Mouse (Mus musculus) midbrain, embryonic 11.5 days (tissue): ENCODE measurements at regions not wholly inside any gene's neighbourhood (a gene's known extent, or its start where the extent isn't known, plus 50 kb on each side); places are given as distances from the start of the nearest gene placed in this dataset.

Experiments
- ATAC-seq: fragments of 200-750 bp; cut with Nextera tagmentation; 2 replicates; pipeline ENCODE4 v1.8.0; 2017; ENCODE audit warnings: moderate TSS enrichment, moderate library complexity; ENCODE audit not compliant: low FRiP score
- DNase-seq: peaks from one replicate; pipeline ENCODE4 v3.0.0; 2015; ENCODE audit warnings: low spot score; ENCODE audit errors: missing footprints
- H3K27ac ChIP-seq: fragments of 300-500 bp; sonication (generic); 2 replicates; pipeline ENCODE4 v1.5.1; 2014; ENCODE audit warnings: low read depth, low read length
- H3K27me3 ChIP-seq: fragments of 300-500 bp; sonication (generic); 2 replicates; pipeline ENCODE4 v1.6.1; 2014; ENCODE audit warnings: mild to moderate bottlenecking, low read length, moderate library complexity, mixed read lengths; ENCODE audit not compliant: control insufficient read depth, insufficient read depth
- H3K36me3 ChIP-seq: fragments of 300-500 bp; sonication (generic); 2 replicates; pipeline ENCODE4 v1.6.1; 2014; ENCODE audit warnings: mild to moderate bottlenecking, low read length, moderate library complexity, mixed read lengths; ENCODE audit not compliant: control insufficient read depth, insufficient read depth
- H3K4me1 ChIP-seq: fragments of 300-500 bp; sonication (generic); 2 replicates; pipeline ENCODE4 v1.6.1; 2014; ENCODE audit warnings: low read length; ENCODE audit not compliant: control insufficient read depth, insufficient read depth
- H3K4me2 ChIP-seq: fragments of 300-500 bp; sonication (generic); 2 replicates; pipeline ENCODE4 v1.6.1; 2014; ENCODE audit warnings: mild to moderate bottlenecking, moderate library complexity
- H3K4me3 ChIP-seq: fragments of 300-500 bp; sonication (generic); 2 replicates; pipeline ENCODE4 v1.5.1; 2014; ENCODE audit warnings: low read depth, low read length
- H3K9ac ChIP-seq: fragments of 300-500 bp; sonication (generic); 2 replicates; pipeline ENCODE4 v1.6.1; 2014; ENCODE audit warnings: low read length
- H3K9me3 ChIP-seq: fragments of 300-500 bp; sonication (generic); 2 replicates; pipeline ENCODE4 v1.6.1; 2016; ENCODE audit warnings: low read length; ENCODE audit not compliant: control insufficient read depth
- WGBS: fragments of 180-500 bp; shearing (Covaris S2); extraction: QIAGEN DNeasy Blood & Tissue Kit; methylation state at CpG from one replicate; pipeline ENCODE4 v1.1.7; 2014; 5-methylcytosine and 5-hydroxymethylcytosine counted together

DNA sequence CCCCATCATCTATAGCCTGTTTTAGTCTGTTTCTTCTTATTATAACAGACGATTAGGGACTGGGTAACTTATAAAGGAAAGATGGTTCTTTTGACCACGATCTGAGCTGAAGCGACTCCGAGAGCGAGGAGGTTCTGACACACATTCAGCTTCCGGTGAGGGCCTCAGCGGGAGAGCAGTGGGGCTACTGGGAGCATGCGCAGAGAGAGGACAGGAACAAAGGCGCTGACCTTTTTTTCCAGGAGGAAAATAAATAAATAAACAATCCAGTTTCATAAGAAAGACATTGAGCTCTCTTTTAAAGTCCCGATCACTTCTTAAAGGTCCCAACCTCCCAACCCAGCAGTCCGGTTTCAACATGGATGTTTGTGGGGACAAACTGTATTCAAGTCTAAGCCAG, 230.6 kb downstream of the Dact1 start:
- WGBS = 81% methylated on average over 11 of the region's 11 CpGs
- Histone ChIP-seq H3K27ac (no peak overlapping the region), H3K4me1 (peaks cover 2% of the 10 kb centered on the region; the same call in 1 of the 2 replicates)

GRCm38 (mm10) chr12:71541961-71542360, 232.3 kb downstream of the Dact1 start:
- Histone ChIP-seq H3K4me3 (no peak overlapping the region), H3K4me2 (no peak overlapping the region), H3K27me3 (no peaks in the 10 kb centered on the region), H3K9ac (no peak overlapping the region), H3K4me1 (peaks cover 2% of the 10 kb centered on the region; the same call in 1 of the 2 replicates), H3K9me3 (no peaks in the 10 kb centered on the region), H3K27ac (no peak overlapping the region), H3K36me3 (no peaks in the 10 kb centered on the region)
- DNase-seq (peak; percentile 2), ATAC-seq (no peak)
- 80% methylated on average over 2 of the region's 2 CpGs for WGBS

More for the DNA sequence above, 230.6 kb downstream of the Dact1 start:
- Histone ChIP-seq H3K36me3 (no peaks in the 10 kb centered on the region), H3K4me3 (no peak overlapping the region), H3K9me3 (no peaks in the 10 kb centered on the region), H3K27me3 (no peaks in the 10 kb centered on the region), H3K9ac (no peak overlapping the region), H3K4me2 (no peak overlapping the region)
- DNase-seq = peak; percentile 69
- no peak for ATAC-seq

DNA sequence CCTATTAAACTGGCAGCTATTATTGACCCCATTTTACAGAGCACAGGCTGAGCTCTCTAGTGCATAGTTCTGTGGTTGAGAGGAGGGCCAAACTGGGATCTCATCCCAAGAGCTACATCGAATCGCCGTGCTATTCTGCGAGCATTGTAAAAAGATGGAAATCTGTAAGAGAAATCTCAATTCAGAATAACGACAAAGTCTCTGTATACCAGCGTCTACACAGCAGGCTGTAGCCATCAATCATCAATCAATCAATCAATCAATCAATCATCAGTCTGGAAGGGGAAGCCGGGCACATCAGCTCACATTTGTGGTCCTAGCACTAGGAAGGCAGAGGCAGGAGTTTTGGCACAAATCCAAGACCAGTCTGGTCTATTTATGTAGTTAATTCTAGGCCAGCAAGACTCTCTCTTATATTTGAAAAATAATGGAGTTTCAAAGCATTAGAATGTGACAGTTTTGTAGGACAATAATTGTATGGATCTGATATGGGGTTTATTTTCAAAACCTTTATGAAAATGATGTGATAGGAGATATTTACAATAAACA, 234.0 kb downstream of the Dact1 start:
- Histone ChIP-seq H3K9me3 (no peaks in the 10 kb centered on the region), H3K27ac (no peak overlapping the region), H3K4me3 (no peak overlapping the region), H3K4me1 (peaks cover 2% of the 10 kb centered on the region; the same call in 1 of the 2 replicates), H3K36me3 (no peaks in the 10 kb centered on the region), H3K4me2 (no peak overlapping the region), H3K9ac (no peak overlapping the region), H3K27me3 (no peaks in the 10 kb centered on the region)
- DNase-seq = peak; percentile 60
- WGBS = 78% methylated on average over 7 of the region's 7 CpGs
- no peak for ATAC-seq

- Histone ChIP-seq H3K9me3 (no peaks in the 10 kb centered on the region), H3K27ac (no peak overlapping the region; the same call in 1 of the 2 replicates)
Measured at GRCm38 (mm10) chr12:71544401-71545159, 234.9 kb downstream of the Dact1 start.

GRCm38 (mm10) chr12:71546523-71547265, 237.0 kb downstream of the Dact1 start:
- peaks cover 2% of the 10 kb centered on the region; the same call in 1 of the 2 replicates for H3K4me1 ChIP-seq
- no peaks in the 10 kb centered on the region for H3K36me3 ChIP-seq
- no peak for ATAC-seq
- H3K27me3 ChIP-seq = no peaks in the 10 kb centered on the region
- H3K9ac ChIP-seq = no peak overlapping the region
- H3K9me3 ChIP-seq = no peaks in the 10 kb centered on the region
- WGBS = 89% methylated on average over 9 of the region's 9 CpGs
- H3K27ac ChIP-seq = no peak overlapping the region
- H3K4me3 ChIP-seq = no peak overlapping the region
- H3K4me2 ChIP-seq = no peak overlapping the region
- DNase-seq = peak; percentile 33

More at GRCm38 (mm10) chr12:71544401-71545159, 234.9 kb downstream of the Dact1 start:
- H3K9ac ChIP-seq = no peak overlapping the region
- peaks cover 2% of the 10 kb centered on the region; the same call in 1 of the 2 replicates for H3K4me1 ChIP-seq
- WGBS = 77% methylated on average over 8 of the region's 8 CpGs
- no peaks in the 10 kb centered on the region for H3K27me3 ChIP-seq
- no peak overlapping the region for H3K4me3 ChIP-seq
- H3K36me3 ChIP-seq = no peaks in the 10 kb centered on the region
- ATAC-seq (no peak), DNase-seq (peak; percentile 78)
- H3K4me2 ChIP-seq = no peak overlapping the region

- H3K27ac ChIP-seq = no peak overlapping the region
- ATAC-seq (no peak), DNase-seq (peak; percentile 45)
- no peaks in the 10 kb centered on the region for H3K36me3 ChIP-seq
- H3K9me3 ChIP-seq = no peaks in the 10 kb centered on the region
- H3K27me3 ChIP-seq = no peaks in the 10 kb centered on the region
- no peak overlapping the region for H3K9ac ChIP-seq
- 92% methylated on average over 6 of the region's 6 CpGs for WGBS
- H3K4me3 ChIP-seq = no peak overlapping the region
- no peak overlapping the region for H3K4me2 ChIP-seq
- H3K4me1 ChIP-seq = no peaks in the 10 kb centered on the region
Measured at GRCm38 (mm10) chr12:71549336-71549735, 239.7 kb downstream of the Dact1 start.

GRCm38 (mm10) chr12:71554212-71554611, 244.5 kb downstream of the Dact1 start:
- Histone ChIP-seq H3K27ac (no peak overlapping the region), H3K9ac (no peak overlapping the region), H3K4me1 (no peaks in the 10 kb centered on the region), H3K36me3 (no peaks in the 10 kb centered on the region), H3K9me3 (no peaks in the 10 kb centered on the region), H3K4me3 (no peak overlapping the region), H3K27me3 (no peaks in the 10 kb centered on the region), H3K4me2 (no peak overlapping the region)
- WGBS = 64% methylated on average over 2 of the region's 2 CpGs
- DNase-seq (no peak), ATAC-seq (no peak)

DNA sequence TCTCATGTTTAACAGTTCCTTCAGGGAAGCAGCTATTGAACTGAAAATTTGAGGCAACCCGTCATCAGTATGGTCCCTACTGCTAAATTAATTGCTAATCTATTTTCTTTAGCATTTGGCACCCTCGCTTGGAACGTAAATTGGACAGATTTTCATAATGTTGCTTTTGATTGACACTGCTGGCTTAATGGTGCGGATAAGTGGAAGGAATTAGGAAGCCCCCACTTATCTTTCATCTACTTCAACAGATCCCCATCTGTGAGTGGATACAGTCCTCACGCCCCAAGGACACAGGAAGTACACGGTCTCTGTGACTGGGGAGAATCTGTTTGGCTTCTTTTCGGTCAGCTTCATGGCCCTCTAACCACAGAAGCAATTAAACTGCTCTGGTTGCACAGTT, 251.6 kb downstream of the Dact1 start:
- Histone ChIP-seq H3K27me3 (no peaks in the 10 kb centered on the region), H3K9me3 (no peaks in the 10 kb centered on the region), H3K4me3 (no peak overlapping the region), H3K4me1 (no peaks in the 10 kb centered on the region), H3K9ac (no peak overlapping the region), H3K36me3 (no peaks in the 10 kb centered on the region), H3K27ac (no peak overlapping the region), H3K4me2 (no peak overlapping the region)
- WGBS = 76% methylated on average over 7 of the region's 7 CpGs
- DNase-seq (no peak), ATAC-seq (no peak)
